Mouse (Mus musculus): Measurements from ENCODE around the gene Gm11060. TPM values are rescaled to one million over a fixed set of nuclear protein-coding genes. Genes with fewer than 3 reads are reported as not detected.

The Gm11060 gene
- total RNA-seq, 1 experiment, result not detected

GRCm38 (mm10) chr2:105122216-105122615, 30.4 kb downstream of the Gm11060 start:
- no peak for DNase-seq (ENCODE audit: low read depth, low spot score)

GRCm38 (mm10) chr2:105122886-105123285, 31.1 kb downstream of the Gm11060 start:
- DNase-seq (ENCODE audit: low read depth, low spot score), result no peak
- peak overlapping the region in 1 of 2 experiments; percentile 62; a peak in 2 of 4 replicates for H3K4me3 ChIP-seq (ENCODE audit: insufficient read depth in 1 of 2, low read depth in 1 of 2, low read length in 2 of 2, poor library complexity in 1 of 2, severe bottlenecking in 1 of 2)
- H3K4me1 ChIP-seq (ENCODE audit: control insufficient read depth in 2 of 2, insufficient read depth in 2 of 2, low read length in 2 of 2, poor library complexity in 1 of 2), result peaks cover 0 to 6% of the 10 kb centered on the region in 2 experiments; a peak in 1 of 4 replicates
- H3K9ac ChIP-seq (ENCODE audit: insufficient read depth, low read depth, low read length, poor library complexity, severe bottlenecking), result peak overlapping the region; percentile 30
- H3K9me3 ChIP-seq (ENCODE audit: control insufficient read depth, insufficient read depth, low read depth, low read length), result no peaks in the 10 kb centered on the region
- no peak overlapping the region for H3K27ac ChIP-seq (ENCODE audit: insufficient read depth, low read depth, low read length, poor library complexity, severe bottlenecking)
- in situ Hi-C loops (cut with MboI; ENCODE audit: low sequenced_read_pairs in 2 of 2, unreplicated experiment in 2 of 2), result no loop called here
- TF ChIP-seq HCFC1 (IDR thresholded peaks at IDR 0.05; ENCODE audit: borderline replicate concordance, insufficient read depth, low read length) (no peak), CHD2 (IDR thresholded peaks at IDR 0.05; ENCODE audit: low read depth, low read length) (no peak), ZC3H11A (IDR thresholded peaks at IDR 0.05; ENCODE audit: borderline replicate concordance, low read depth, low read length) (no peak), ZNF384 (IDR thresholded peaks at IDR 0.05; ENCODE audit: low read depth, low read length) (no peak), MAFK (IDR thresholded peaks at IDR 0.05; ENCODE audit: insufficient read depth, low read depth, low read length) (no peak)
- H3K36me3 ChIP-seq (ENCODE audit: control insufficient read depth, insufficient read depth, low read length, poor library complexity, severe bottlenecking), result no peaks in the 10 kb centered on the region

More at GRCm38 (mm10) chr2:105122216-105122615, 30.4 kb downstream of the Gm11060 start:
- TF ChIP-seq CHD2 (IDR thresholded peaks at IDR 0.05; ENCODE audit: low read depth, low read length) (no peak), ZNF384 (IDR thresholded peaks at IDR 0.05; ENCODE audit: low read depth, low read length) (no peak), ZC3H11A (IDR thresholded peaks at IDR 0.05; ENCODE audit: borderline replicate concordance, low read depth, low read length) (no peak), HCFC1 (IDR thresholded peaks at IDR 0.05; ENCODE audit: borderline replicate concordance, insufficient read depth, low read length) (no peak), MAFK (IDR thresholded peaks at IDR 0.05; ENCODE audit: insufficient read depth, low read depth, low read length) (no peak)
- Histone ChIP-seq H3K36me3 (ENCODE audit: control insufficient read depth, insufficient read depth, low read length, poor library complexity, severe bottlenecking) (no peaks in the 10 kb centered on the region), H3K4me1 (ENCODE audit: control insufficient read depth in 2 of 2, insufficient read depth in 2 of 2, low read length in 2 of 2, poor library complexity in 1 of 2) (peaks cover 0 to 6% of the 10 kb centered on the region in 2 experiments; a peak in 1 of 4 replicates), H3K9me3 (ENCODE audit: control insufficient read depth, insufficient read depth, low read depth, low read length) (no peaks in the 10 kb centered on the region), H3K27ac (ENCODE audit: insufficient read depth, low read depth, low read length, poor library complexity, severe bottlenecking) (no peak overlapping the region), H3K9ac (ENCODE audit: insufficient read depth, low read depth, low read length, poor library complexity, severe bottlenecking) (no peak overlapping the region), H3K4me3 (ENCODE audit: insufficient read depth in 1 of 2, low read depth in 1 of 2, low read length in 2 of 2, poor library complexity in 1 of 2, severe bottlenecking in 1 of 2) (no peak overlapping the region)
- in situ Hi-C loops (cut with MboI; ENCODE audit: low sequenced_read_pairs in 2 of 2, unreplicated experiment in 2 of 2), result no loop called here

- in situ Hi-C loops (cut with MboI; ENCODE audit: low sequenced_read_pairs in 2 of 2, unreplicated experiment in 2 of 2), result no loop called here
- H3K4me3 ChIP-seq (ENCODE audit: insufficient read depth in 1 of 2, low read depth in 1 of 2, low read length in 2 of 2, poor library complexity in 1 of 2, severe bottlenecking in 1 of 2), result no peak overlapping the region
- TF ChIP-seq ZNF384 (IDR thresholded peaks at IDR 0.05; ENCODE audit: low read depth, low read length), result no peak
- no peak for TF ChIP-seq HCFC1 (IDR thresholded peaks at IDR 0.05; ENCODE audit: borderline replicate concordance, insufficient read depth, low read length)
- TF ChIP-seq CHD2 (IDR thresholded peaks at IDR 0.05; ENCODE audit: low read depth, low read length), result no peak
- TF ChIP-seq ZC3H11A (IDR thresholded peaks at IDR 0.05; ENCODE audit: borderline replicate concordance, low read depth, low read length), result no peak
- no peak for TF ChIP-seq MAFK (IDR thresholded peaks at IDR 0.05; ENCODE audit: insufficient read depth, low read depth, low read length)
- H3K4me1 ChIP-seq (ENCODE audit: control insufficient read depth in 2 of 2, insufficient read depth in 2 of 2, low read length in 2 of 2, poor library complexity in 1 of 2), result peaks cover 0 to 6% of the 10 kb centered on the region in 2 experiments; a peak in 1 of 4 replicates
- H3K27ac ChIP-seq (ENCODE audit: insufficient read depth, low read depth, low read length, poor library complexity, severe bottlenecking), result no peak overlapping the region
- no peak for DNase-seq (ENCODE audit: low read depth, low spot score)
- H3K36me3 ChIP-seq (ENCODE audit: control insufficient read depth, insufficient read depth, low read length, poor library complexity, severe bottlenecking), result no peaks in the 10 kb centered on the region
- no peak overlapping the region for H3K9ac ChIP-seq (ENCODE audit: insufficient read depth, low read depth, low read length, poor library complexity, severe bottlenecking)
- no peaks in the 10 kb centered on the region for H3K9me3 ChIP-seq (ENCODE audit: control insufficient read depth, insufficient read depth, low read depth, low read length)
Observed at GRCm38 (mm10) chr2:105123431-105123830, 31.6 kb downstream of the Gm11060 start.

GRCm38 (mm10) chr2:105123881-105124280, 32.1 kb downstream of the Gm11060 start:
- peaks cover 0 to 6% of the 10 kb centered on the region in 2 experiments; a peak in 1 of 4 replicates for H3K4me1 ChIP-seq (ENCODE audit: control insufficient read depth in 2 of 2, insufficient read depth in 2 of 2, low read length in 2 of 2, poor library complexity in 1 of 2)
- DNase-seq (ENCODE audit: low read depth, low spot score), result no peak
- no peaks in the 10 kb centered on the region for H3K36me3 ChIP-seq (ENCODE audit: control insufficient read depth, insufficient read depth, low read length, poor library complexity, severe bottlenecking)
- H3K9me3 ChIP-seq (ENCODE audit: control insufficient read depth, insufficient read depth, low read depth, low read length), result no peaks in the 10 kb centered on the region
- H3K4me3 ChIP-seq (ENCODE audit: insufficient read depth in 1 of 2, low read depth in 1 of 2, low read length in 2 of 2, poor library complexity in 1 of 2, severe bottlenecking in 1 of 2), result no peak overlapping the region
- TF ChIP-seq ZC3H11A (IDR thresholded peaks at IDR 0.05; ENCODE audit: borderline replicate concordance, low read depth, low read length) (no peak), CHD2 (IDR thresholded peaks at IDR 0.05; ENCODE audit: low read depth, low read length) (no peak), MAFK (IDR thresholded peaks at IDR 0.05; ENCODE audit: insufficient read depth, low read depth, low read length) (no peak), HCFC1 (IDR thresholded peaks at IDR 0.05; ENCODE audit: borderline replicate concordance, insufficient read depth, low read length) (no peak), ZNF384 (IDR thresholded peaks at IDR 0.05; ENCODE audit: low read depth, low read length) (no peak)
- H3K9ac ChIP-seq (ENCODE audit: insufficient read depth, low read depth, low read length, poor library complexity, severe bottlenecking), result no peak overlapping the region
- no peak overlapping the region for H3K27ac ChIP-seq (ENCODE audit: insufficient read depth, low read depth, low read length, poor library complexity, severe bottlenecking)
- in situ Hi-C loops (cut with MboI; ENCODE audit: low sequenced_read_pairs in 2 of 2, unreplicated experiment in 2 of 2), result no loop called here

Data from ES-E14 (cell line).